Mouse (Mus musculus) urinary bladder, postnatal 25 days (tissue): ENCODE measurements around the gene Marcksl1.

ENCODE experiments used
- DNase-seq: peaks from one replicate; pipeline ENCODE4 v3.0.0; 2022; ENCODE audit warnings: low spot score

Gene Marcksl1

GRCm38 (mm10) chr4:129513086-129513767, at the start of gene Marcksl1:
Gene Marcksl1 (plus strand): TSS chr4:129513581.
- peak; percentile 87 for DNase-seq

GRCm38 (mm10) chr4:129464286-129464815, 49.0 kb upstream of the Marcksl1 start:
- DNase-seq = no peak

GRCm38 (mm10) chr4:129476047-129476446, 37.3 kb upstream of the Marcksl1 start:
- no peak for DNase-seq

- no peak for DNase-seq
These were observed 33.5 kb upstream of the Marcksl1 start for GRCm38 (mm10) chr4:129479863-129480262.

GRCm38 (mm10) chr4:129481090-129481489, 32.3 kb upstream of the Marcksl1 start:
- no peak for DNase-seq

- peak; percentile 58 for DNase-seq
These were observed 22.2 kb upstream of the Marcksl1 start, which contains the start of the genes Tssk3 and Fam229a for GRCm38 (mm10) chr4:129490972-129491880. Gene Tssk3 (minus strand): TSS chr4:129491022. Gene Fam229a (plus strand): TSS chr4:129491190.

GRCm38 (mm10) chr4:129494681-129495080, 18.7 kb upstream of the Marcksl1 start:
- no peak for DNase-seq

GRCm38 (mm10) chr4:129495672-129496562, 17.5 kb upstream of the Marcksl1 start:
- no peak for DNase-seq

- no peak for DNase-seq
These were observed 16.8 kb upstream of the Marcksl1 start for GRCm38 (mm10) chr4:129496631-129497030.

- DNase-seq = no peak
These were observed 14.4 kb upstream of the Marcksl1 start for GRCm38 (mm10) chr4:129498941-129499340.

GRCm38 (mm10) chr4:129500017-129500416, 13.4 kb upstream of the Marcksl1 start:
- no peak for DNase-seq

GRCm38 (mm10) chr4:129500607-129501566, 12.5 kb upstream of the Marcksl1 start:
- DNase-seq = peak; percentile 78

GRCm38 (mm10) chr4:129502327-129502888, 11.0 kb upstream of the Marcksl1 start:
- DNase-seq = no peak

GRCm38 (mm10) chr4:129502901-129503444, 10.4 kb upstream of the Marcksl1 start:
- DNase-seq = no peak

GRCm38 (mm10) chr4:129505511-129505910, 7.9 kb upstream of the Marcksl1 start:
- no peak for DNase-seq

GRCm38 (mm10) chr4:129507434-129508236, 5.7 kb upstream of the Marcksl1 start:
- DNase-seq = no peak

GRCm38 (mm10) chr4:129508237-129508515, 5.2 kb upstream of the Marcksl1 start:
- no peak for DNase-seq

- no peak for DNase-seq
These were observed 4.4 kb upstream of the Marcksl1 start for GRCm38 (mm10) chr4:129508834-129509600.
